Mouse (Mus musculus) small intestine, adult 2 months (tissue): ENCODE data around the gene Inpp5a. TPM values are rescaled to one million over a fixed set of nuclear protein-coding genes. Genes with fewer than 3 reads are reported as not detected.

Experiments
- H3K27ac ChIP-seq: fragments of 200-500 bp; 2 replicates; pipeline ENCODE4 v1.5.1; 2012; ENCODE audit warnings: low read depth, low read length, control low read depth, inconsistent platforms; ENCODE audit not compliant: insufficient read depth
- H3K27me3 ChIP-seq: fragments of 200-500 bp; 2 replicates; pipeline ENCODE4 v1.6.1; 2012; ENCODE audit warnings: mild to moderate bottlenecking, moderate library complexity, low read length, inconsistent platforms; ENCODE audit not compliant: control insufficient read depth, insufficient read depth
- H3K36me3 ChIP-seq: fragments of 200-500 bp; 2 replicates; pipeline ENCODE4 v1.6.1; 2012; ENCODE audit warnings: mild to moderate bottlenecking, low read length, control low read depth, inconsistent platforms; ENCODE audit not compliant: control insufficient read depth, insufficient read depth
- H3K4me1 ChIP-seq: fragments of 200-500 bp; 2 replicates; pipeline ENCODE4 v1.6.1; 2012; ENCODE audit warnings: low read length, inconsistent platforms, mixed read lengths; ENCODE audit not compliant: control insufficient read depth, insufficient read depth, insufficient read length
- H3K4me3 ChIP-seq: fragments of 200-500 bp; 2 replicates; pipeline ENCODE4 v1.5.1; 2012; ENCODE audit warnings: low read depth, mild to moderate bottlenecking, control low read depth, inconsistent platforms, low read length, moderate library complexity
- CTCF ChIP-seq: fragments of 200-500 bp; IDR thresholded peaks from 2 replicates; pipeline ENCODE4 v1.5.1; 2012; ENCODE audit warnings: low read depth, mild to moderate bottlenecking, control low read depth, inconsistent platforms, low read length, moderate library complexity, mixed read lengths; ENCODE audit not compliant: insufficient replicate concordance, insufficient read length; ENCODE audit errors: extremely low read depth
- POLR2A ChIP-seq: fragments of 200-500 bp; IDR thresholded peaks from 2 replicates; pipeline ENCODE4 v1.6.1; 2012; ENCODE audit warnings: low read depth, mild to moderate bottlenecking, control low read depth, inconsistent platforms, low read length, moderate library complexity
- WGBS: fragments of 180-500 bp; shearing (Covaris S2); methylation state at CpG from one replicate; pipeline ENCODE4 v1.1.7; 2018; 5-methylcytosine and 5-hydroxymethylcytosine counted together
- polyA plus RNA-seq: library from polyadenylated mRNA; depleted of rRNA; stranded (reverse); fragments of >200 nt; gene quantifications from 2 replicates; pipeline ENCODE4 v1.2.3, GENCODE M21; 2012

Gene Inpp5a
- polyA plus RNA-seq, 1 experiment, result 56.6 TPM

DNA sequence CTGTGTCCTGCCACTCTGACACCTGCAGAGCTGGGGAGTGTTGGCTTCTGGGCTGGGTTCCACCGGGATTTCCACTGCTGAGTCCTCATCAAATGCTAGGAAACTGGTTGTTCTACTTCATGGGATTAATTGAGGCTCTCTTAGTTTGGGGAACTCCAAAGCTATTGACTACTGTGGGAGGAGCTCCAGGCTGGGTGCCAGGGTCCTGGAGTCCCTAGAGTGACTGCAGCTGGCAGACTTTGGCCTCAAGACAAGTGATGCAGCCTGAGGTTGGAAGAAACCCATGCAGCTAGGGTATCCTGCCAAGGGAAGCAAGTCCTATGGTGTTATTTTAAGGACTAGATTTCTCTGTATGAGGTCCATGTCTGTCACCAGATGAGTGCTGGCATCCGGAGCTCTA lies 149.6 kb downstream of the Inpp5a start:
- Histone ChIP-seq H3K27me3 (no peaks in the 10 kb centered on the region), H3K4me1 (no peaks in the 10 kb centered on the region), H3K27ac (no peak overlapping the region), H3K4me3 (no peak overlapping the region), H3K36me3 (peaks cover 34% of the 10 kb centered on the region)
- WGBS, result 53% methylated on average over 2 of the region's 2 CpGs
- TF ChIP-seq CTCF, result no peak
- TF ChIP-seq POLR2A, result no peak

DNA sequence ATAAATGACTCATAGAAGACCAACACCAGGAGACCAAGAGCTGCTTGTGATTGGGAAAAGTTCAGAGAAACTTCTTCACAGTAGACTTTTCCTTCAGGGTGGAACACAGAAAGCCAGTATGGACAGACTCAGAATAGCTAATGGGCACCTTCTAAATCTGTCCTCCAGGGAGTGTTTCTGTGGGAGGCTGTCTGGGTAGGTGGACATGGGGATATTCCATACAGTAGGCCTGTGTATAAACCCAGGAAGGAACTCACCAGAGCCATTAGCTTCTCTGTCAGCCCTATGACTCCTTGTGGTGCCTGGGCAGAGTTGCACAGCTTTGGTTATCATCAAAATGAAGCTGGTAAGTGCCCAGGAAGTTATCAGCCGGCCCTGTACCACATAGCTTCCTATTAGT lies 151.7 kb downstream of the Inpp5a start:
- Histone ChIP-seq H3K27me3 (no peaks in the 10 kb centered on the region), H3K4me1 (no peaks in the 10 kb centered on the region), H3K4me3 (no peak overlapping the region), H3K27ac (no peak overlapping the region), H3K36me3 (peaks cover 35% of the 10 kb centered on the region)
- WGBS, result 72% methylated on average over 1 of the region's 1 CpGs
- TF ChIP-seq CTCF, result no peak
- no peak for TF ChIP-seq POLR2A

- Histone ChIP-seq H3K36me3 (peaks cover 32% of the 10 kb centered on the region), H3K4me1 (no peaks in the 10 kb centered on the region), H3K27ac (no peak overlapping the region), H3K4me3 (no peak overlapping the region), H3K27me3 (no peaks in the 10 kb centered on the region)
- no peak for TF ChIP-seq CTCF
- 87% methylated on average over 6 of the region's 6 CpGs for WGBS
These were observed 152.5 kb downstream of the Inpp5a start for GRCm38 (mm10) chr7:139541422-139541821.

DNA sequence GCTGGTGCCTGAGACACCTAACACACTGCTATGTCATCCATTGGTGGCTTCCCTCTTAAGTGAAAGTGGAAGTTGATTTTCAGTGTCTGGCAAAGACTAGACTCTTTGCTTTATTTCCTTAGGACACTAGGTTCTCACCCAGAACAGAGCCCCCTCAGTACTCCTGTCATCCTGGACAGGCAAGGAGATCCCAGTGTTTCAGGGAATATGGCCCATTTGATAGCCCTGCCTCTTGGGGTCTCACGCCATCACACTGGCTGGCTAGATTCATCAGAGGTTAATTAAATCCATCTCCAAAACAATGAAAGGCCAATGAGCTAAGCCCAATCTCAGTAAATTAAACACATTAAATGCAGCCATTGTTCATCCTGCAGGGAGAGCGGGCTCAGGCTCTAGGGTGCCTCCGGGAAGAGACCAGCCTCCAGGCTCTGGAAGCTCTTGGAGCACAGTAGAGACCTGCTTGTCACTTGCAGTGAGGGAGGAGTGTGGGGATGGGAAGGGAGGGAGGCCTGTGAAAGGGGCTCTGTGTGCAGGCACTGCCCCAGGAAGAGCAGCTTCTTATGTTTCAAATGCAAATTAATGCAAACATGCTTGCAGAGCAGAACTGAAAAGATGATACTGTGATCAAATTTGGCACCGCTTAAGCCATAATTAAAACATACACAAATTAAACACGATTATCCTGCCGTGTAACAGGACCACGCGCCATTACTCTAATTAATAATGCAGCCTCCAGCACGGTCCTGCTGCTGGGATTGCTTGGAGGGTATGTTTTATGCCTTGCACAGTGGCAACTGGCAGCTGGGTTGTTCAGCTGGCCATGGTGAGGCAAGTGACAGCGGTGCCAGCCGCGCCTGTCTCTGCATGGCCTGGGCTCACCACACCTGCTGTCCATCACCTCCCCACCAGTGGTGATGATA lies 156.1 kb downstream of the Inpp5a start:
- Histone ChIP-seq H3K36me3 (peaks cover 30% of the 10 kb centered on the region), H3K27ac (no peak overlapping the region), H3K4me3 (no peak overlapping the region), H3K27me3 (no peaks in the 10 kb centered on the region), H3K4me1 (no peaks in the 10 kb centered on the region)
- TF ChIP-seq CTCF (no peak), POLR2A (no peak)
- 89% methylated on average over 12 of the region's 12 CpGs for WGBS

GRCm38 (mm10) chr7:139547325-139547724 lies 158.4 kb downstream of the Inpp5a start:
- Histone ChIP-seq H3K36me3 (peaks cover 21% of the 10 kb centered on the region), H3K4me3 (no peak overlapping the region), H3K27me3 (no peaks in the 10 kb centered on the region), H3K27ac (no peak overlapping the region), H3K4me1 (no peaks in the 10 kb centered on the region)
- 64% methylated on average over 2 of the region's 2 CpGs for WGBS
- TF ChIP-seq POLR2A, result no peak

DNA sequence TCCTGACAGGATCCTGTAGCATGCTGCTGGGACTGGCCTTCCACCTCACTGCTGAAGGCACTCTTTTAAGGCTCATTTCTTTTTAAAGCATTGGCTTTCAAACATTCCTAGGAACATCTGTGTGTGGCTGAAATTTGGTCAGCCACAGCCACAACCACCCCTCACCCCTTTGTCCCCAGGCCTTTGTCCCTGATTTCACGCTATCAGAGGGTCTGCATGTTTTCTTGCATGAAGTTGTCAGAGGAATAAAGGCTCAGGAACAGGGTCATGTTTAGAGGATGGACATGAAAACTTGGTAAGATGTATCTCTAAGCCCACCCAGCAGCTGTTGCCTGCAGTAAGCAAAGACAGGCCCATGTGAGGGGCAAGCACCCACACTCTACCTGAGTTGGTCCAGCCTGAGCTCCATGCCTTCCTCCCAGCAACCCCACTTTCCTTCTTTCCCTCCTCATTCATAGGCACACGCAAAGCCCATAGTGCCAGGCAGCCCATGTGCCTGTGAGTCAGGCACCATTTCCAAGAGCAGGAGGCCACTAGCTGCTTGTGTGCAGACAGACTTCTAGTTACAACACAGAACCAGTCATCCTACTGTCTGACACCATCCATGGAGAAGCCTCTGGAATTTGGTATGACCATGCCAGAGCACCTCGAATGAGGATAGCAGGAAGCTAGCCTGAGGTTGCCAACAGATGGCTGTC lies 161.3 kb downstream of the Inpp5a start:
- Histone ChIP-seq H3K27ac (no peak overlapping the region), H3K4me3 (no peak overlapping the region), H3K36me3 (peaks cover 7% of the 10 kb centered on the region), H3K4me1 (no peaks in the 10 kb centered on the region), H3K27me3 (no peaks in the 10 kb centered on the region)
- WGBS, result 92% methylated on average over 3 of the region's 3 CpGs
- TF ChIP-seq POLR2A (no peak), CTCF (no peak)

DNA sequence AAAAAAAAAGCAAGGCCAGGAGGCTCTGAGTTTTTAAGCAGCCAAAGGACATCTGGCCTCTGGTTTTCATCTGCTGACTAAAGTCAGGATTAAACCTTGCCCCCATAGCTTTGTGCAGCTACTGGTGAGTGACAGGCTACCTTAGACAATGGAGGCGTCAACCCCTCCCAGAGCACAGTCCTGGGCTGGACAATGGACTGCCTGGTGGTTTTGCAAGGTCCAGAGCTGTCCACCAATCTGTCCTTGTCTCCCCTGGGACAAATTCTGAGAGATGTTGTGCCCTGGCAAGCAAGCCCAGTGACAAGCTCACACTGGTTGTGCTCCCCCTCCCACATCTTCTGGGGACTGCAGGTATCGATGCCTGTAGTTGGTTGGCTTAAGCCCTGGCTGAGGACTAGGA lies 162.6 kb downstream of the Inpp5a start:
- Histone ChIP-seq H3K36me3 (peaks cover 5% of the 10 kb centered on the region), H3K27ac (no peak overlapping the region), H3K27me3 (no peaks in the 10 kb centered on the region), H3K4me3 (no peak overlapping the region), H3K4me1 (no peaks in the 10 kb centered on the region)
- TF ChIP-seq CTCF (no peak), POLR2A (no peak)
- WGBS, result 89% methylated on average over 2 of the region's 2 CpGs
